Mouse (Mus musculus) brain, embryonic 14.5 days (tissue): ENCODE results near the gene Nek10. TPM values are rescaled to one million over a fixed set of nuclear protein-coding genes. Genes with fewer than 3 reads are reported as not detected.
"Not testable (repeated sequence)": the region's sequence is repeated elsewhere in the genome, so short reads cannot be mapped to it uniquely, and the experiment has no call there.

ENCODE experiments used
- DNase-seq: peaks from one replicate; pipeline ENCODE4 v3.0.0-alpha.2; 2011; ENCODE audit warnings: low read depth
- CTCF ChIP-seq: fragments of 200-500 bp; IDR thresholded peaks from 2 replicates; pipeline ENCODE4 v1.5.1; 2012; ENCODE audit warnings: inconsistent platforms, mild to moderate bottlenecking, moderate library complexity, borderline replicate concordance; ENCODE audit not compliant: insufficient read depth, insufficient read length; ENCODE audit errors: extremely low read depth
- POLR2A ChIP-seq: fragments of 200-500 bp; IDR thresholded peaks from 2 replicates; pipeline ENCODE4 v1.6.1; 2012; ENCODE audit warnings: mild to moderate bottlenecking, inconsistent platforms, borderline replicate concordance; ENCODE audit not compliant: poor library complexity, insufficient read depth, insufficient read length, severe bottlenecking; ENCODE audit errors: extremely low read depth
- polyA plus RNA-seq: library from polyadenylated mRNA; depleted of rRNA; stranded (reverse); fragments of >200 nt; gene quantifications from 2 replicates; pipeline ENCODE4 v1.2.3, GENCODE M21; 2012; rRNA removed

Nek10 gene
- polyA plus RNA-seq: 0.11 and 0.14 TPM in 2 replicates

DNA sequence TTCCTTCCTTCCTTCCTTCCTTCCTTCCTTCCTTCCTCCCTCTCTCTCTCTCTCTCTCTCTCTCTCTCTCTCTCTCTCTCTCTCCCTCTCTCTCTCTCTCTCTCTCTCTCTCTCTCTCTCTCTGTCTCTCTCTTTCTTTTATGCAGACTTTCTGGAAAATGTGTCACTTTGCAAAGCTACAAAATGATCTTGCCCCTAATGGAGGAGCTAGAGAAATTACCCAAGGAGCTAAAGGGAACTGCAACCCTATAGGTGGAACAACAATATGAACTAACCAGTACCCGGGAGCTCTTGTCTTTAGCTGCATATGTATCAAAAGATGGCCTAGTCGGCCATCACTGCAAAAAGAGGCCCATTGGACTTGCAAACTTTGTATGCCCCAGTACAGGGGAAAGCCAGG, at the start of gene Nek10:
TSS of gene Nek10 (plus strand) at position 301 of the 400 bp plus-strand sequence.
- DNase-seq: not testable (repeated sequence)

DNA sequence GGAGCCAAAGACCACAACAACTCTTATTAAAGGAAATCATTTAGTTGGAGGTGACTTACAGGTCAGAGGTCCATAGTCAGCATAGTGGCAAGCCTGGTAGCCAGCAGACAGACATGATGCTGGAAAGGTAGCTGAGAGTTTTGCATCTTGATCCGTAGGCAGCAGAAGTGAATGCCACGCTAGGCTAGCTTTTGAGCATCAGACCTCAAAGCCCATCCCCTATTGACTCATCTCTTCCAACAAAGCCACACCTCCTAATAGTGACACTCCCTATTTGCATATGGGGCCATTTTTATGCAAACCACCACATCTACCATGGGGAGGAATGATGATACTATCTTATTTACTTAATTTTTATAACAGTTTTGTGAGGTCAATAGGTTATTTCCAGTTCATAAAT, 22.0 kb upstream of the Nek10 start:
- no peak for TF ChIP-seq POLR2A
- no peak for TF ChIP-seq CTCF
- DNase-seq: no peak

DNA sequence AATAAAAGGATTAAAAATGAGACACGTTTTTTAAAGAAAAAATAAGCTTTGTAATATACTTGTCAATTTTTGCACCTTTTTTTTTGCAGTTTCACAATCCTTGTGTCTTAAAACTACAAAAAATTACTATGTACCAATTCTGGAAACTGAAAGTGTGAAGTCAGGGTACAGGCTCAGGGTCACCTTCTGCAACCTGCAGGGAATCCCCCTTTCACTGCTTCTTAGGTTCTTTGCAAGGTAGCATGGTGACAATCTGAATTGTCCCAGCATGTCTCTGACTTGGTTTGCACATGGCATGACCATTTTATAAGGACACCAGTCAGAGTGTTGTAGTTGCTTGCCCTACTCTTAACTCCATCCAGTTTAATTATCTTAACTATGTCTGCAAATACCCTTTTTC, 19.0 kb upstream of the Nek10 start:
- no peak for TF ChIP-seq CTCF
- TF ChIP-seq POLR2A: no peak
- no peak for DNase-seq

DNA sequence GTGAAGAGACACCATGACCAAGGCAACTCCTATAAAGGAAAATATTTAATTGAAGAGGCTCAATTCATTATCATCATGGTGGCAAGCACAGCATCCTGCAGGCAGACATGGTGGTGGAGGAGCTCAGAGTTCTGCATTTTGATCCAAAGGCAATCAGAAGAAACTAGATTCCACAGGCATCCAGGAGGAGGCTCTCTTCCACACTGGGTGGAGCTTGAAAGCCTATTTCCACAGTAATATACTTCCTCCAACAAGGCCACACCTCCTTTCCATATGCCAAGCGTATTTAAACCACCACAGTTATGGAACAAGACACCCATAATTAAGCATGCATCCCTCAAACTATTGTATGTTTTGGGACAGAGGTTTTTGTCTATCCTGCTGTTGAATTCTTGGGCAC, 16.2 kb upstream of the Nek10 start:
- TF ChIP-seq CTCF (no peak), POLR2A (no peak)
- DNase-seq: no peak

DNA sequence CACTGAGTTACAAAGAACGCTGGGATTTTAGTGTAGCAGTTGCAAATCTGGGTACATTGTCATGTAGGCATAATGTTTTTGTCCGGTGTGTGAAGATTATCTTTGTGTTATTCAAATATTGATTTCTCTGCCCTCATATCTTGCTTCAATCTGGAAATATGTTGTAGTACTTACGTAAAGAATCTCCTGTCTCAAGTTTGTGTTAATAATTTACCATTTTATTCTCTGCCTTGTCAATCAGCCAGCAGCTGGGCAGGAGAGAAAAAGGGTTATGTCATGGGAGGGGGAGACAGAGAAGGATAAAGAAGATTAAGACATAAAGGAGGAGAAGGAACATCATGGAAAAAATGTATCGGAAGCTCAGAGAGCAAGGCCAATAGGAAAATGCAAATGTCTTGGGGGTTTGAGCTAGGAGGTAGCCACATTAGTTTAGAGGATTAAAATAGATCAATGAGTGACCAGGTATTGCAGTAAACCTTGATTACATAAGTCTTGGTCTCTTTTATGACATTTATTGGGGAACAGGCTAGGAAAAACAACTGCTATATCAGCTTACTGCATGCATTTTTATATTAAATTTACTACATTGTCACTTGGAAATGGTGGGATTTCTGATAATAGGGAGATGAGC, 13.3 kb upstream of the Nek10 start:
- no peak for DNase-seq
- TF ChIP-seq POLR2A (no peak), CTCF (no peak)

DNA sequence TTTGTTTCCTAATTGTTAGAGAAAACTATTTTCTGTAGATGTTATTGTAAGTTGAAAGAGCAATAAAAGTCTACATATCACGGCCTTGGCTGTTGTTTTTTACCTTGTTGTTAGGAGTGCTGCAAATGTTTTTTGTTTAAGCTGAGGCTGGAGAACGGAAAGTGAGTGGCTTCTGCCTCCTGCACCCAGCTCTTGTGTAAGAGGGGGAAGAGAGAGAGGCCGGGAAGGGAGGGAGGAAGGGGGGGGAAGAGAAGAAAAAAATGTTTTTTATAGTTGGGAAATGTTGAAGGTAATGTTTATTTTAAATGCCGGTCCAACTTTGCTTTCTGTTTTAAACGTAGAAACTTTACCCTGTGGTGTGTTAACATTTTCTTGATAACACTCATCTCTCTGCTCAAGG, 3.4 kb upstream of the Nek10 start:
- no peak for TF ChIP-seq POLR2A
- TF ChIP-seq CTCF: no peak
- no peak for DNase-seq

DNA sequence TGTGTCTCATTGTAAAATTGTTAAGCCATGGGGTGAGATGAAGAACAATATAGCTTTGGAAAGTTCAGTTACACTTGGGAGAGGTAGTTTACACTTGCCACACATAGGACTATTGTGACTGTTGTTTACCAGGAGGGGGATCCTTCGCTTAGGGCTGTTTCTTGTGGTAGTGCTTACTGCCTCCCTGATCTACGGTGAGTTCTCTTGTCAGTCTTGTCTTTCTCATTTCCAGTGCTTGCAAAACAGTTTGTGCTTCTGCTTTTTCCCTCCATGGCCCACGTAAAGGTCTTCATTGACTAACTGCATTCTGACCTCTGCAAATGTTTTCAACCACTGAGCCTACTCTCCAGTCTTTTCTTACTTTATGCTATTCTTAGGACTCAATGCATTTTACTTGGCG, 2.9 kb upstream of the Nek10 start:
- TF ChIP-seq CTCF (no peak), POLR2A (no peak)
- no peak for DNase-seq

DNA sequence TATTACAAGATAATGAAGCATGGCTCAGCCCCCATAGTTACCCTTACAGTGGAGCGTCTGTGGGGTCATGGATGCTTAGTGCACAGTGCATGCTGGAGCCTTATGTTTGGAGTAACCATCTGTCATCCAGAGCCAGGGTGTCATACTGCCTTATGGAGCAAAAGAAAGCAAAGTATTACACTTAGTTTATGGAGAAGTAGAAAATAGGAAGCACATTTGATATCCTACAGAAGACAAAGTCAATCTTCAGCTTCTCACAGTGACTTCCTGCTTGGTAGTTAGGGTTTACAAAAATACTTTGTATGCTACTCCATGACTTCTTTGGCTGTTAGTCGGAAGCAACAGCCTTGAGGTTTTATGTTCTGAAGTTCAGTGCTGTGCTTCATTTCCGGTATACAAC, 2.4 kb upstream of the Nek10 start:
- TF ChIP-seq POLR2A: no peak
- TF ChIP-seq CTCF: no peak
- DNase-seq: no peak

DNA sequence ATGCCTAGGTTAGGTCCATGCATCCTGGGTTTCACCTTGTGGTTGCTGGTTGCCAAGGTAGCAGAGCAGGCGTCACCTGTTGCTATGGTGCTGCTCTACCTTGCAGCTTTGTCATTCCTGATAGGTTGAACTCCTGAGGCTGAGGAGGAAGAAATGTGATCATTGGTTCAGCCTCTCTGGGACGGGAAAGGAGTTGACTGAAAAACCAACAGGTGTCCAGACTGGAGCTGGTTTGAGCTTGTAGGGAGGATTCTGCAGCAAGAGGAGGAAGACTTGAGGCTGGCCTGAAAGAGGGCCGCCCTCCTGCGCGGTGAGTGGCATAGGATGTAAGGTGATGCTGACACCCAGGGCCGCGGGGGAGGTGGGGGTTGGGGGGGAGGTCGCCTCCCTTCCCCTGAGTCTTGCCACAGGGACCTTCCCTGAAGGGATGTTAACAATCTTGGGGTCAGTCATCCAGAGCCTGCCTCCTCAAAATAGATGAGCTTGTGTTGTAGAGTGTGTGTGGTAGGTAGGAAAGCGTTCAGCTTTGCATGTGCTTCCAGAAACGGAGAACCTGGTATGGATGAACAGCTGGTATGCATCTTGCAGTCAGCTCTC, 804 bp downstream of the Nek10 start:
- TF ChIP-seq POLR2A (no peak), CTCF (no peak)
- peak; percentile 55 for DNase-seq

DNA sequence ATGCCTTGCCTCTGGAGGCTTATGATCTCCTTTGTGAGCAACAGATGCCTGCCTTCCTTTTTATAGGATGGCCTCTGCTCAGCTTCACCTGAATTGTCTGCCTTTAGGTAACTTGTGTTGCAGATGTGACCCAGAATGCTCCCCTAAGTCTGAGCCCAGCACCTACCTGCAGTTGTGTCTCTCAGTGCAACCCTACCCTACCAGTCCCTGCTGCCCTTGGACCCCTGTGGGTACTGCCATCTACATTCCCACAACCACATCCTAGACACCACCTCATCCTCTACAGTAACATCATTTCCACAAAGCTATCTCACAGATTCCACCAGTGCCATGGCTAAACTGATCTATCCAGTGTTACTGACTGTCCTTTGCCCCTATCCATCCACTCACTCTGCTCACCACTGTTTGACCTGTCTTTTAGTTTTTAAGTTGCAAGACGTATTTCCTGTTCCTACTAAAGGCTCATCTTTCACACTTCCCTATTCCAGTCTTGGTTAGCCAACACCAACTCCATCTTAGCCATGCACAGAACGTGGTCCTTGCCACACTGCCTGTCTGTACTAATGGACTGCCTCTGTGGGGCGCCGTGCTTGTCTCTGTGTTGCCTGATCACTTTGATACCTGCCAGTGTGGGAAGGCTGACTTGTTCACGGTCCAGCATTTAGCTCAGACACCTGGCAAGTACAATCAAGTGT, 1.4 kb downstream of the Nek10 start:
- DNase-seq: no peak
- TF ChIP-seq POLR2A (no peak), CTCF (no peak)

DNA sequence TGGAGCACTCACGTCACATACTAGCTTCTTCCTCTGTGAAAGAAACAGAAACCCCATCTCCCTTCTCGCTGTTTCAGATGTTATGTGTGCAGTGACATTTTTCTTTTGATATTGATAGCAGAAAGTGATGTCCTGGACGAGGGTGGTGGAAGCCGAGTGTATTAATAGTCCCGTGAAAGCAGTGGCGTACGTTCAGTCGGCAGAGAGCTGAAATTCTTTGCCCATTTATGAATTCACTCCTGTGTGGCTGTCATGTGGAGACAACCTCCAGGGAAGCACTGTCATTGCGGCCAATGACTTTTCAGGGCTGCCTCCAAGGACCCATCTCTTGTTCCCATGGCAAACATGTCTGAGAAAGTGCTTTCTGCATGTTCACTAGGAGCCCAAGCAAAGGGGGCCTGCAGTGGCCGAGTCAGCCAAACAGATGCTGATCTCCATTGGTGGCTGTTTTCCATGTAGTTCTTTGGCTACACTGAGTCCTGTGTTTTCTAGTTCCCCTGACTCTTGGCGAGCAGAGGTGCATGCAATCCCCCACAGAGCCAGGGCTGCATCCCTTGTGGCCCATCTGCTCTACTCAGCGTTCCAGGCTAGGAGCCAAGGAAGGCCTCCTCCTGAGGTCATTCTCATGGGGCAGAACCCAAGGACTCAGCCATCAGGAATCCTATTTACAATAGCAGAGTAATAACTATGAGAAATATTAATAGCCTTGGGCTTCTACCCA, 29.5 kb downstream of the Nek10 start:
- DNase-seq: peak; percentile 36
- TF ChIP-seq CTCF (no peak), POLR2A (no peak)
